Mouse (Mus musculus) liver, postnatal 0 days (tissue): ENCODE data around the gene Cpm. TPM values are rescaled to one million over a fixed set of nuclear protein-coding genes. Genes with fewer than 3 reads are reported as not detected.

Experiments
- ATAC-seq: fragments of 200-750 bp; cut with Nextera tagmentation; 2 replicates; pipeline ENCODE4 v1.8.0; 2017; ENCODE audit warnings: mild to moderate bottlenecking, moderate library complexity
- DNase-seq: peaks from one replicate; pipeline ENCODE4 v3.0.0-alpha.2; 2016
- H3K27ac ChIP-seq: fragments of 300-500 bp; sonication (generic); 2 replicates; pipeline ENCODE4 v1.5.1; 2014; ENCODE audit warnings: antibody characterized with exemption, moderate library complexity, mild to moderate bottlenecking, low read depth
- H3K27me3 ChIP-seq: fragments of 300-500 bp; sonication (generic); 2 replicates; pipeline ENCODE4 v1.6.1; 2014; ENCODE audit warnings: low read length, control low read depth, mixed read lengths; ENCODE audit not compliant: insufficient read depth
- H3K36me3 ChIP-seq: fragments of 300-500 bp; sonication (generic); replicated peaks from 2 replicates; pipeline ENCODE4 v1.6.1; 2014; ENCODE audit warnings: mild to moderate bottlenecking, control low read depth, low read length, moderate library complexity, mixed read lengths; ENCODE audit not compliant: insufficient read depth
- H3K4me1 ChIP-seq: fragments of 300-500 bp; sonication (generic); 2 replicates; pipeline ENCODE4 v1.6.1; 2014; ENCODE audit warnings: antibody characterized with exemption, mild to moderate bottlenecking, control low read depth; ENCODE audit not compliant: insufficient read depth
- H3K4me2 ChIP-seq: fragments of 300-500 bp; sonication (generic); 2 replicates; pipeline ENCODE4 v1.6.1; 2014; ENCODE audit warnings: low read depth, mild to moderate bottlenecking, low read length, moderate library complexity, mixed read lengths
- H3K4me3 ChIP-seq: fragments of 300-500 bp; sonication (generic); 2 replicates; pipeline ENCODE4 v1.5.1; 2014; ENCODE audit warnings: low read depth, low read length
- H3K9ac ChIP-seq: fragments of 300-500 bp; sonication (generic); replicated peaks from 2 replicates; pipeline ENCODE4 v1.6.1; 2014; ENCODE audit warnings: mild to moderate bottlenecking, moderate library complexity
- H3K9me3 ChIP-seq: fragments of 300-500 bp; sonication (generic); 2 replicates; pipeline ENCODE4 v1.6.1; 2016; ENCODE audit warnings: mild to moderate bottlenecking, control low read depth, low read length, mixed read lengths
- CTCF ChIP-seq: sonication (generic); IDR thresholded peaks from 2 replicates; pipeline ENCODE4 v1.5.1; 2016; ENCODE audit warnings: antibody characterized with exemption, low read depth
- EP300 ChIP-seq: IDR thresholded peaks from 2 replicates; pipeline ENCODE4 v1.6.1; 2016; ENCODE audit warnings: antibody characterized with exemption, low read depth, mild to moderate bottlenecking
- WGBS: fragments of 180-500 bp; shearing (Covaris S2); extraction: QIAGEN DNeasy Blood & Tissue Kit; methylation state at CpG from one replicate; pipeline ENCODE4 v1.1.7; 2014; ENCODE audit not compliant: insufficient replicate concordance; 5-methylcytosine and 5-hydroxymethylcytosine counted together
- polyA plus RNA-seq: library from polyadenylated mRNA; unstranded; fragments of >200 nt; fragmentation: Nextera tagmentation; extraction: Ambion mirVana; gene quantifications from 2 replicates; pipeline ENCODE4 v1.2.1, GENCODE M21; 2015

Cpm gene
- polyA plus RNA-seq, 1 experiment from 2014 or later: 7.0 TPM

GRCm38 (mm10) chr10:117653779-117654173, 24.5 kb downstream of the Cpm start:
- Histone ChIP-seq H3K4me1 (no peaks in the 10 kb centered on the region), H3K9ac (no peak overlapping the region), H3K4me2 (no peak overlapping the region), H3K36me3 (no peaks in the 10 kb centered on the region), H3K27ac (no peak overlapping the region), H3K9me3 (no peaks in the 10 kb centered on the region), H3K27me3 (no peaks in the 10 kb centered on the region), H3K4me3 (no peak overlapping the region)
- DNase-seq (no peak), ATAC-seq (no peak)
- WGBS: 81% methylated on average over 7 of the region's 7 CpGs
- TF ChIP-seq CTCF (no peak), EP300 (no peak)

- H3K4me2 ChIP-seq: no peak overlapping the region
- TF ChIP-seq EP300 (no peak), CTCF (no peak)
- H3K4me3 ChIP-seq: no peak overlapping the region
- H3K9me3 ChIP-seq: no peaks in the 10 kb centered on the region
- H3K36me3 ChIP-seq: no peaks in the 10 kb centered on the region
- H3K27me3 ChIP-seq: no peaks in the 10 kb centered on the region
- ATAC-seq (no peak), DNase-seq (no peak)
- no peaks in the 10 kb centered on the region for H3K4me1 ChIP-seq
- no peak overlapping the region for H3K9ac ChIP-seq
- 60% methylated on average over 3 of the region's 3 CpGs for WGBS
- no peak overlapping the region for H3K27ac ChIP-seq
These were observed 25.4 kb downstream of the Cpm start for GRCm38 (mm10) chr10:117654576-117655123.

GRCm38 (mm10) chr10:117655460-117655859, 26.2 kb downstream of the Cpm start:
- WGBS: 77% methylated on average over 9 of the region's 9 CpGs
- Histone ChIP-seq H3K27me3 (no peaks in the 10 kb centered on the region), H3K4me2 (no peak overlapping the region), H3K4me1 (no peaks in the 10 kb centered on the region), H3K4me3 (no peak overlapping the region), H3K36me3 (no peaks in the 10 kb centered on the region), H3K9ac (no peak overlapping the region), H3K9me3 (no peaks in the 10 kb centered on the region), H3K27ac (no peak overlapping the region)
- no peak for DNase-seq
- no peak for TF ChIP-seq CTCF
- ATAC-seq: no peak

GRCm38 (mm10) chr10:117655908-117656661, 26.8 kb downstream of the Cpm start:
- H3K4me3 ChIP-seq: no peak overlapping the region
- H3K27me3 ChIP-seq: no peaks in the 10 kb centered on the region
- 57% methylated on average over 7 of the region's 7 CpGs for WGBS
- TF ChIP-seq CTCF (no peak), EP300 (no peak)
- H3K27ac ChIP-seq: no peak overlapping the region
- no peak for DNase-seq
- H3K36me3 ChIP-seq: no peaks in the 10 kb centered on the region
- no peaks in the 10 kb centered on the region for H3K9me3 ChIP-seq
- no peak overlapping the region for H3K9ac ChIP-seq
- no peaks in the 10 kb centered on the region for H3K4me1 ChIP-seq
- H3K4me2 ChIP-seq: no peak overlapping the region
- no peak for ATAC-seq

- no peaks in the 10 kb centered on the region for H3K9me3 ChIP-seq
- no peak for DNase-seq
- WGBS: 79% methylated on average over 6 of the region's 6 CpGs
- no peaks in the 10 kb centered on the region for H3K36me3 ChIP-seq
- no peak overlapping the region for H3K27ac ChIP-seq
- no peak for TF ChIP-seq EP300
- TF ChIP-seq CTCF: no peak
- H3K4me3 ChIP-seq: no peak overlapping the region
- ATAC-seq: no peak
- no peak overlapping the region for H3K4me2 ChIP-seq
- no peaks in the 10 kb centered on the region for H3K27me3 ChIP-seq
- no peak overlapping the region for H3K9ac ChIP-seq
- no peaks in the 10 kb centered on the region for H3K4me1 ChIP-seq
These were observed 27.3 kb downstream of the Cpm start for GRCm38 (mm10) chr10:117656662-117656962.

GRCm38 (mm10) chr10:117656985-117657658, 27.8 kb downstream of the Cpm start:
- H3K9ac ChIP-seq: no peak overlapping the region
- no peak overlapping the region for H3K4me2 ChIP-seq
- no peak overlapping the region for H3K27ac ChIP-seq
- DNase-seq (no peak), ATAC-seq (no peak)
- no peaks in the 10 kb centered on the region for H3K36me3 ChIP-seq
- H3K9me3 ChIP-seq: no peaks in the 10 kb centered on the region
- WGBS: 69% methylated on average over 7 of the region's 7 CpGs
- no peak overlapping the region for H3K4me3 ChIP-seq
- no peaks in the 10 kb centered on the region for H3K4me1 ChIP-seq
- TF ChIP-seq CTCF: no peak
- no peak for TF ChIP-seq EP300
- no peaks in the 10 kb centered on the region for H3K27me3 ChIP-seq
